14 mouse cellular contexts compared by ENCODE assay signal in the genomic region with DNA sequence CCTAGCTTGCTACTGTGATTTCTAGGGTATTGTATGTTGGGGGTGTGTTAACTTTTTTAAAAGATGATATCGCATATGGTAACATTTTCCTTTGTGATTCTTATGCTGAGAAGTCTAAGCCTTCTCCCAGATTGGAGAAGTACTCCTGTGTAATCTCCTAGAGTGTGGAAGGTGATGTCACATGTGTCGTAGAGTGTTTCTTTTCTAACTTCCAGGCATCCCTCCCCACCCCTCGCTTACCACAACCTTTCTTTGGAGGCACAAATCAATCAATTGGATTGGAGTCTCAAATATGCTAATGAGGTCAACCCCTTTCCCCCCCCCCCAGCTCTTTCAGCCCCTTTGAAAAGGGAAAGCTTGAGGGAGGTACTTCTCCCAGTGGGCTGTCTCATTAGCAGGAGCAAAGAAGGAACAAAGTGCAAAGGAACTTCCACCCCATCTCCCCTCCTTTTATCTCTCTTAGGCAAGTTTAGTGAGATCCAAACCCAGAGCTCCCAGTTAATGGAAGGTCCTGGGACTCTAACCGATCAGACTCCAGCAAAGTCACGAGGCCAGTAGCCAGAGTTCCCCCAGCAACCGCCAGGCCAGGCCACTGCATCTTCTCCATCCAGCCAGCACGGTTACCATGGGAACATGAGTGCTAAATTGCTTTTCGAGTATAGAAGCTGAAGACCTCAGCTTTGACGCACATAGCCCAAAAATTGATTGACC.
DNase-seq lines count a peak whose midpoint lies in the region; ATAC-seq and TF ChIP-seq lines count a peak whose summit lies in the region.
"Had no signal": no experiment of that assay in that cellular context is flagged by ENCODE, and none has a peak within 500 bp of the region (broad histone marks: within the 10 kb centered on the region; RNA-seq: fewer than 3 reads in every experiment).

No protein-coding gene starts in this region.

- H3K9ac ChIP-seq in ES-Bruce4 (ENCODE audit: low read depth, poor library complexity, severe bottlenecking), result no peak overlapping the region
- no peak overlapping the region for H3K9ac ChIP-seq in hindbrain, embryonic 16.5 days (ENCODE audit: low read depth, low read length)
- H3K9ac ChIP-seq in midbrain, postnatal 0 days (replicated peaks; ENCODE audit: low read length, poor library complexity, severe bottlenecking), result no peak overlapping the region
- H3K9ac ChIP-seq: limb, embryonic 15.5 days; lung, embryonic 14.5 days had no signal

- peaks cover 8% of the 10 kb centered on the region for H3K4me1 ChIP-seq in ES-Bruce4 (ENCODE audit: control insufficient read depth, insufficient read depth, low read length)
- peaks cover 5% of the 10 kb centered on the region; the same call in 1 of the 2 replicates for H3K4me1 ChIP-seq in hindbrain, embryonic 16.5 days (ENCODE audit: control insufficient read depth, insufficient read depth, low read depth, low read length)
- no peaks in the 10 kb centered on the region for H3K4me1 ChIP-seq in midbrain, postnatal 0 days (ENCODE audit: insufficient read depth, low read length)
- H3K4me1 ChIP-seq: megakaryocyte, embryonic 14.5 days had no signal

- 38% methylated on average over 8 of the region's 9 CpGs for WGBS in hindbrain, embryonic 16.5 days
- WGBS in midbrain, postnatal 0 days, result 32% methylated on average over 9 of the region's 9 CpGs

- no peaks in the 10 kb centered on the region for H3K27me3 ChIP-seq in ES-Bruce4 (ENCODE audit: control insufficient read depth, insufficient read depth, low read length, poor library complexity, severe bottlenecking)
- peaks cover 2% of the 10 kb centered on the region for H3K27me3 ChIP-seq in hindbrain, embryonic 16.5 days (replicated peaks; ENCODE audit: control insufficient read depth, insufficient read depth, low read length)
- H3K27me3 ChIP-seq in midbrain, postnatal 0 days (ENCODE audit: insufficient read depth, low read length), result 0 out of 2 replicates have a peak, but pooled peaks cover 3% of the 10 kb centered on the region

- DNase-seq in embryo, embryonic 10 days (ENCODE audit: low spot score), result peak; percentile 74
- DNase-seq in midbrain, postnatal 0 days (ENCODE audit: low spot score), result peak; percentile 56
- no peak for DNase-seq in T-cell, adult 2 months (ENCODE audit: low spot score)
- DNase-seq in kidney, adult 8-10 months, result no peak
- DNase-seq: cerebellum, postnatal 36 days; layer of hippocampus, postnatal 36 days; lung, embryonic 14.5 days had no signal

- peak overlapping the region; percentile 44; the same call in 1 of the 2 replicates for H3K27ac ChIP-seq in ES-Bruce4 (ENCODE audit: insufficient read depth, low read length)
- H3K27ac ChIP-seq in hindbrain, embryonic 16.5 days (ENCODE audit: low read depth, low read length), result no peak overlapping the region
- H3K27ac ChIP-seq in midbrain, postnatal 0 days (ENCODE audit: low read depth, low read length), result no peak overlapping the region
- H3K27ac ChIP-seq: limb, embryonic 15.5 days had no signal

- no peak for TF ChIP-seq CTCF in ES-Bruce4 (IDR thresholded peaks at IDR 0.05; ENCODE audit: low read depth, low read length)
- no peak for TF ChIP-seq CTCF in midbrain, postnatal 0 days (IDR thresholded peaks at IDR 0.05)

- no peak overlapping the region for H3K4me3 ChIP-seq in ES-Bruce4 (ENCODE audit: low read depth, low read length)
- no peak overlapping the region for H3K4me3 ChIP-seq in hindbrain, embryonic 16.5 days (ENCODE audit: low read length)
- no peak overlapping the region for H3K4me3 ChIP-seq in midbrain, postnatal 0 days (ENCODE audit: low read depth, low read length)
- H3K4me3 ChIP-seq: erythroblast, embryonic 14.5 days; limb, embryonic 15.5 days; megakaryocyte, embryonic 14.5 days had no signal

- no peak for TF ChIP-seq EP300 in ES-Bruce4 (IDR thresholded peaks at IDR 0.05; ENCODE audit: insufficient read depth, low read depth, low read length)

- no peaks in the 10 kb centered on the region for H3K36me3 ChIP-seq in ES-Bruce4 (ENCODE audit: control insufficient read depth, insufficient read depth, low read length, poor library complexity, severe bottlenecking)
- no peaks in the 10 kb centered on the region for H3K36me3 ChIP-seq in hindbrain, embryonic 16.5 days (ENCODE audit: control insufficient read depth, insufficient read depth, low read length)
- H3K36me3 ChIP-seq in midbrain, postnatal 0 days (ENCODE audit: insufficient read depth, low read length), result no peaks in the 10 kb centered on the region; the same call in 1 of the 2 replicates
- H3K36me3 ChIP-seq: limb, embryonic 15.5 days had no signal

- ATAC-seq in hindbrain, embryonic 16.5 days, result peak; percentile 75
- ATAC-seq in midbrain, postnatal 0 days (ENCODE audit: low FRiP score), result no peak
- no peak for ATAC-seq in activated CD4-positive, CD25-positive, alpha-beta regulatory T cell, adult 4 months

- H3K9me3 ChIP-seq in ES-Bruce4 (replicated peaks; ENCODE audit: control insufficient read depth, insufficient read depth, low read length, poor library complexity, severe bottlenecking), result no peaks in the 10 kb centered on the region
- no peaks in the 10 kb centered on the region for H3K9me3 ChIP-seq in hindbrain, embryonic 16.5 days (ENCODE audit: control insufficient read depth, low read length)
- H3K9me3 ChIP-seq in midbrain, postnatal 0 days (ENCODE audit: low read length), result no peaks in the 10 kb centered on the region
- H3K9me3 ChIP-seq: limb, embryonic 15.5 days; megakaryocyte, embryonic 14.5 days had no signal

- H3K4me2 ChIP-seq in hindbrain, embryonic 16.5 days (ENCODE audit: low read length), result no peak overlapping the region
- H3K4me2 ChIP-seq in midbrain, postnatal 0 days (ENCODE audit: low read depth, low read length, poor library complexity, severe bottlenecking), result no peak overlapping the region
- H3K4me2 ChIP-seq: heart, embryonic 11.5 days; limb, embryonic 15.5 days; lung, embryonic 14.5 days had no signal

- no peak for TF ChIP-seq POLR2A in ES-Bruce4 (IDR thresholded peaks at IDR 0.05; ENCODE audit: insufficient read depth, low read length)

Comparison
In these comparisons a context has a peak if more than half of its experiments do, and no peak if none do; other contexts are left out.
1. DNase-seq: peak in embryo, embryonic 10 days (single experiment) and midbrain, postnatal 0 days (single experiment); none in T-cell, adult 2 months (single experiment) and kidney, adult 8-10 months (0 of 2).